Mouse (Mus musculus): ENCODE data around the gene Gimap5. TPM values are rescaled to one million over a fixed set of nuclear protein-coding genes. Genes with fewer than 3 reads are reported as not detected.

Gene Gimap5
- total and polyA plus RNA-seq, 2 experiments from 2014 or later: 8.4 to 12.2 TPM

DNA sequence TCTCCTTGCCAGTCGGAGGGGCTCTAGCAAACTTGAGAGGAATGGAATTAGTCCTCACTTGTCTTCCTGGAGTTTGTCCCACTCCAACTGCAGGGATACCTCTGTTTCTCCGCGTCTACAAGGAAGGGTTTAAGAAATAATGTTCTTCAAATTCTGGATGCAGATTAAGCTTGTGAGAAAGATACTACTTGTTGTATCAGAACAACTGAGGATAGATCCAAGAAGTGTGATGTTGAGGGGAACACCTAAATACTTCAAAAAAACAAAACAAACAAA is 6.3 kb upstream of the Gimap5 start:
- Histone ChIP-seq H3K27ac (ENCODE audit: low read depth) (peak overlapping the region; percentile 81), H3K27me3 (ENCODE audit: control insufficient read depth, insufficient read depth, low read length) (peaks cover 31% of the 10 kb centered on the region), H3K9ac (replicated peaks; ENCODE audit: low read depth, low read length) (peak overlapping the region; percentile 27; the same call in 1 of the 2 replicates), H3K4me2 (ENCODE audit: low read depth, low read length) (peak overlapping the region; percentile 54), H3K4me3 (ENCODE audit: low read depth, low read length) (peak overlapping the region; percentile 42), H3K4me1 (ENCODE audit: control insufficient read depth, insufficient read depth) (peaks cover 10% of the 10 kb centered on the region; the same call in 1 of the 2 replicates), H3K9me3 (replicated peaks; ENCODE audit: control insufficient read depth, low read length) (no peaks in the 10 kb centered on the region), H3K36me3 (replicated peaks; ENCODE audit: control insufficient read depth, insufficient read depth, low read length) (no peaks in the 10 kb centered on the region)
- ATAC-seq (ENCODE audit: insufficient read depth, low read depth) (no peak), DNase-seq (ENCODE audit: low spot score) (no peak)
- TF ChIP-seq EP300 (IDR thresholded peaks at IDR 0.05; ENCODE audit: low read depth): no peak
- no peak for TF ChIP-seq CTCF (IDR thresholded peaks at IDR 0.05; ENCODE audit: low read depth)
- 67% methylated on average over 3 of the region's 3 CpGs for WGBS

DNA sequence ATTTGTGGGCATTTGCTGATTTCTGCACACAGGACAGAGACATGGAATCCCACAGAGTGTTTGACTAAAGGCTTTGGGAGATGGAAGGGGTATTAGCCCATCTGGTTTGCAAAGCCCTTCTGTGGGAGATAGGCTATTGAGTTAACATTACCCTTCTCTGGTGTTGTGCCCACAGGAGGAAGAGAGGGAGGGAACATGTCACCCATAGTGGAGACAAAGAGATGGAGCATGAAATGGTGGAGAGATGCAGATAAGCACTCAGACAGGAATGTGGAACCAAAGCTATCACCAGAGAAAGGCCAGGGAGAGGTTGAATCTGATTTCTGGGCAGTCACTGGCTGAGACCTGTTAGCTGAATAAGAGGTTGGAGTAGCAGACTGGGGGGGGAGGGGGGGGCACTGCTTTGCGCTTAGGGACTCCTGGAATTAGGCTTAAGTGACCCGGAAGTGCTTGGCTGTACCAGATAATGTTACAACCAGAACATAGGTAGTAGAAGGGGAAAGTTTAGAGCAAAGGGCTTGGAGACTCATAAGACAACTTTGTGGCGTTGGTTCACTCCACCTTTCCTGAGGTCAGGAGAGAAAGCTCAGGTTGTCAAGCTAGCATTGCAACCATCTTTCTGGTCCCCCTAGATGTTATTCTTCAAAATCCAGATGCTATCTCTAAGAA is 5.4 kb upstream of the Gimap5 start:
- Histone ChIP-seq H3K9ac (replicated peaks; ENCODE audit: low read depth, low read length) (no peak overlapping the region), H3K27ac (ENCODE audit: low read depth) (peak overlapping the region; percentile 81)

DNA sequence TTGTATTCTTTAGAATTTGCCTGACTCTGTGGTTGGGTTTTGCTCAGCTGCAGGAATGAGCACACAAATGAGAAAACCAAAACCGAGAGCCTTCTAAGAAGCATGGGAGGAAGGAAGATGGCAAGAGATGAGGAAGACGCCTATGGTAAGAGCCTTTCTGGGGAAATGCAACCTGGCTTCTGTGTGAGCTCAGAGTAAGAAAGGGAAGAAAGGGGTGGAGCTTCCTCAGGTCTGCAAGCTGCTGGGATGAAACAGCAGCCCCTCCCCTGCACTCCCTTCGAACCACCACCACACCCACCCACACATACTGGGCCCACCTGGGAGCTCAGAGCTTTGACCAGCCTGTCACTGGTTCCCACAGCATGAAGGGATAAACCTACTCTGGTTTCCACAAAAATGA is 4.7 kb upstream of the Gimap5 start:
- Histone ChIP-seq H3K4me1 (ENCODE audit: control insufficient read depth, insufficient read depth) (peaks cover 10% of the 10 kb centered on the region; the same call in 1 of the 2 replicates), H3K9ac (replicated peaks; ENCODE audit: low read depth, low read length) (no peak overlapping the region), H3K27ac (ENCODE audit: low read depth) (peak overlapping the region; percentile 81), H3K4me2 (ENCODE audit: low read depth, low read length) (peak overlapping the region; percentile 54; the same call in 1 of the 2 replicates), H3K9me3 (replicated peaks; ENCODE audit: control insufficient read depth, low read length) (no peaks in the 10 kb centered on the region), H3K4me3 (ENCODE audit: low read depth, low read length) (no peak overlapping the region; the same call in 1 of the 2 replicates), H3K27me3 (ENCODE audit: control insufficient read depth, insufficient read depth, low read length) (peaks cover 31% of the 10 kb centered on the region), H3K36me3 (replicated peaks; ENCODE audit: control insufficient read depth, insufficient read depth, low read length) (no peaks in the 10 kb centered on the region)
- no peak for TF ChIP-seq EP300 (IDR thresholded peaks at IDR 0.05; ENCODE audit: low read depth)
- TF ChIP-seq CTCF (IDR thresholded peaks at IDR 0.05; ENCODE audit: low read depth): no peak
- DNase-seq (ENCODE audit: low spot score) (no peak), ATAC-seq (ENCODE audit: insufficient read depth, low read depth) (no peak)
- 24% methylated on average over 3 of the region's 3 CpGs for WGBS

More for the DNA sequence above, 5.4 kb upstream of the Gimap5 start:
- H3K4me3 ChIP-seq (ENCODE audit: low read depth, low read length): peak overlapping the region; percentile 42; the same call in 1 of the 2 replicates
- no peaks in the 10 kb centered on the region for H3K36me3 ChIP-seq (replicated peaks; ENCODE audit: control insufficient read depth, insufficient read depth, low read length)
- H3K9me3 ChIP-seq (replicated peaks; ENCODE audit: control insufficient read depth, low read length): no peaks in the 10 kb centered on the region
- H3K4me2 ChIP-seq (ENCODE audit: low read depth, low read length): peak overlapping the region; percentile 54
- H3K4me1 ChIP-seq (ENCODE audit: control insufficient read depth, insufficient read depth): peaks cover 10% of the 10 kb centered on the region; the same call in 1 of the 2 replicates
- no peak for DNase-seq (ENCODE audit: low spot score)
- peaks cover 31% of the 10 kb centered on the region for H3K27me3 ChIP-seq (ENCODE audit: control insufficient read depth, insufficient read depth, low read length)
- 45% methylated on average over 3 of the region's 3 CpGs for WGBS
- no peak for ATAC-seq (ENCODE audit: insufficient read depth, low read depth)
- TF ChIP-seq CTCF (IDR thresholded peaks at IDR 0.05; ENCODE audit: low read depth): no peak

DNA sequence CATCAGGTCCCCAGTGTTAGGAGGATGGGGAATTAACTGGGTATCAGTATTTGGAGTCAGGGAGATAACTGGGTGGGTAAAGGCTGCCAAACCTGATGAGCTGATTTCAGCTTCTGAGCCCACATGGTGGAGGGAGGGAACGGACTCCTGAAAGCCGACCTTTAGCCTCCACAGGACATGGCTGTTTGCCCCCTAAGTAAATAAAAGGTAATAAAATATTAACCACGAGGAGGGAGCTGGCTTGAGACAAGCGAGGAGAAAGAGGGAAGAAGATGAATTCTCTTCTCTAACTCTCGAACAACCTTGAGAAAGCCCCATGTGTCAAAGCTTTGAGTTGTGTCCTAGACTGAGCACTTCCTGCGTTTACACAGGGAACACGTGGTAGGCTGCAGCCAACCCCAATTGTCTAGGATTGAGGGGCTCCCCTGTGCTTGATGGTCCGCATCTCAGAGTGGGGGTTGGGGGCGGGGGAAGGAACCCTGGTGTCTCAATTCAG is 4.2 kb upstream of the Gimap5 start:
- Histone ChIP-seq H3K27ac (ENCODE audit: low read depth) (no peak overlapping the region), H3K27me3 (ENCODE audit: control insufficient read depth, insufficient read depth, low read length) (peaks cover 31% of the 10 kb centered on the region), H3K4me2 (ENCODE audit: low read depth, low read length) (peak overlapping the region; percentile 54; the same call in 1 of the 2 replicates), H3K36me3 (replicated peaks; ENCODE audit: control insufficient read depth, insufficient read depth, low read length) (no peaks in the 10 kb centered on the region), H3K9ac (replicated peaks; ENCODE audit: low read depth, low read length) (no peak overlapping the region), H3K4me1 (ENCODE audit: control insufficient read depth, insufficient read depth) (peaks cover 10% of the 10 kb centered on the region; the same call in 1 of the 2 replicates), H3K4me3 (ENCODE audit: low read depth, low read length) (no peak overlapping the region), H3K9me3 (replicated peaks; ENCODE audit: control insufficient read depth, low read length) (no peaks in the 10 kb centered on the region)
- no peak for DNase-seq (ENCODE audit: low spot score)
- no peak for ATAC-seq (ENCODE audit: insufficient read depth, low read depth)
- 21% methylated on average over 9 of the region's 9 CpGs for WGBS
- no peak for TF ChIP-seq EP300 (IDR thresholded peaks at IDR 0.05; ENCODE audit: low read depth)
- no peak for TF ChIP-seq CTCF (IDR thresholded peaks at IDR 0.05; ENCODE audit: low read depth)

DNA sequence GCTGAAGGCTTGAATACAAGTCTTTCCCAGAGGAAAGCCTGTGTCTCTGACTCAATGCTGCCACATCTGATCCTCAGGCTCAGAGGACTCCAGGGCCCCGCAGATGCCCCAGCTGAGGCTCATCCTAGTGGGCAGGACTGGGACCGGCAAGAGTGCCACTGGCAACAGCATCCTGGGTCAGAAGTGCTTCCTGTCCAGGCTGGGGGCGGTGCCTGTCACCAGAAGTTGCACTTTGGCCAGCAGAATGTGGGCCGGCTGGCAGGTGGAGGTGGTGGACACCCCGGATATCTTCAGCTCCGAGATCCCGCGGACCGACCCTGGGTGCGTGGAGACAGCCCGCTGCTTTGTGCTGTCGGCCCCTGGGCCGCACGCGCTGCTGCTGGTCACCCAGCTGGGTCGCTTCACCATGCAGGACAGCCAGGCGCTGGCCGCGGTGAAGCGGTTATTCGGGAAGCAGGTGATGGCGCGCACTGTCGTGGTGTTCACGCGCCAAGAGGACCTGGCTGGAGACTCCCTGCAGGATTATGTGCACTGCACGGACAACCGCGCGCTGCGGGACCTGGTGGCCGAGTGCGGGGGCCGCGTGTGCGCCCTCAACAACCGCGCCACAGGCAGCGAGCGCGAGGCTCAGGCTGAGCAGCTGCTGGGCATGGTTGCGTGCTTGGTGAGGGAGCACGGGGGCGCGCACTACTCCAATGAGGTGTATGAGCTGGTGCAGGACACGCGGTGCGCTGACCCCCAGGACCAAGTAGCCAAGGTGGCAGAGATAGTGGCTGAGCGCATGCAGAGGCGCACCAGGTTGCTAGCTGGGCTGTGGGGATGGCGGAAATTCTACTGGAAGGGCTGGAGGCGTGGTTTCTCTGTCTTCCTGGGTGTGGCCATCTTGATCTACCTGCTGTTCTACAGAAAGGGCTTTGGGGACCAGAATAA is 3.3 kb upstream of the Gimap5 start:
- Histone ChIP-seq H3K9ac (replicated peaks; ENCODE audit: low read depth, low read length) (no peak overlapping the region), H3K4me3 (ENCODE audit: low read depth, low read length) (peak overlapping the region; percentile 23), H3K9me3 (replicated peaks; ENCODE audit: control insufficient read depth, low read length) (no peaks in the 10 kb centered on the region), H3K4me2 (ENCODE audit: low read depth, low read length) (peak overlapping the region; percentile 50), H3K27me3 (ENCODE audit: control insufficient read depth, insufficient read depth, low read length) (peaks cover 31% of the 10 kb centered on the region), H3K27ac (ENCODE audit: low read depth) (no peak overlapping the region), H3K4me1 (ENCODE audit: control insufficient read depth, insufficient read depth) (peaks cover 10% of the 10 kb centered on the region; the same call in 1 of the 2 replicates), H3K36me3 (replicated peaks; ENCODE audit: control insufficient read depth, insufficient read depth, low read length) (no peaks in the 10 kb centered on the region)
- 18% methylated on average over 52 of the region's 52 CpGs for WGBS
- DNase-seq (ENCODE audit: low spot score) (no peak), ATAC-seq (ENCODE audit: insufficient read depth, low read depth) (no peak)
- no peak for TF ChIP-seq EP300 (IDR thresholded peaks at IDR 0.05; ENCODE audit: low read depth)
- no peak for TF ChIP-seq CTCF (IDR thresholded peaks at IDR 0.05; ENCODE audit: low read depth)
